Mouse (Mus musculus): ENCODE results near the gene Rnase2a. TPM values are rescaled to one million over a fixed set of nuclear protein-coding genes. Genes with fewer than 3 reads are reported as not detected.

Gene Rnase2a
- total and polyA plus RNA-seq, 3 experiments: not detected

Other genes with a start within 250 kb of the Rnase2a start
- not detected in 2 replicates for gene Rnase10, start 248.4 kb downstream of the Rnase2a start, total RNA-seq (2014; fragmentation: Nextera tagmentation)
- 0.22 TPM in 1 of 2 replicates, not detected in the other for gene Rnase10, start 248.4 kb downstream of the Rnase2a start, total RNA-seq (2017)
- not detected in 2 replicates for gene Rnase10, start 248.4 kb downstream of the Rnase2a start, polyA plus RNA-seq (2012)
- gene Rnase9, start 214.2 kb downstream of the Rnase2a start, total RNA-seq (2014; fragmentation: Nextera tagmentation): not detected in 2 replicates
- gene Rnase9, start 214.2 kb downstream of the Rnase2a start, total RNA-seq (2017): 0.11 TPM in 1 of 2 replicates, not detected in the other
- not detected in 2 replicates for gene Rnase9, start 214.2 kb downstream of the Rnase2a start, polyA plus RNA-seq (2012)
- not detected in 2 replicates for gene Rnase11, start 205.9 kb downstream of the Rnase2a start, total RNA-seq (2014; fragmentation: Nextera tagmentation)
- 0.22 TPM in 1 of 2 replicates, not detected in the other for gene Rnase11, start 205.9 kb downstream of the Rnase2a start, total RNA-seq (2017)
- gene Rnase11, start 205.9 kb downstream of the Rnase2a start, polyA plus RNA-seq (2012): not detected in 2 replicates
- gene Rnase12, start 198.5 kb downstream of the Rnase2a start, total RNA-seq (2014; fragmentation: Nextera tagmentation): not detected in 2 replicates
- not detected in 2 replicates for gene Rnase12, start 198.5 kb downstream of the Rnase2a start, total RNA-seq (2017)
- gene Rnase12, start 198.5 kb downstream of the Rnase2a start, polyA plus RNA-seq (2012): not detected in 2 replicates
- not detected in 2 replicates for gene Olfr750, start 181.7 kb downstream of the Rnase2a start, total RNA-seq (2014; fragmentation: Nextera tagmentation)
- gene Olfr750, start 181.7 kb downstream of the Rnase2a start, total RNA-seq (2017): 0.05 and 0.06 TPM in 2 replicates
- gene Olfr750, start 181.7 kb downstream of the Rnase2a start, polyA plus RNA-seq (2012): not detected in 2 replicates
- 2.7 and 3.2 TPM in 2 replicates for gene Rnase4, start 165.0 kb downstream of the Rnase2a start, total RNA-seq (2014; fragmentation: Nextera tagmentation)
- gene Rnase4, start 165.0 kb downstream of the Rnase2a start, total RNA-seq (2017): 0.17 and 0.49 TPM in 2 replicates
- gene Rnase4, start 165.0 kb downstream of the Rnase2a start, polyA plus RNA-seq (2012): not detected in 2 replicates
- 1.6 TPM in 1 of 2 replicates, not detected in the other for gene Ang, start 165.0 kb downstream of the Rnase2a start, total RNA-seq (2014; fragmentation: Nextera tagmentation)
- 0.16 TPM in 1 of 2 replicates, not detected in the other for gene Ang, start 165.0 kb downstream of the Rnase2a start, total RNA-seq (2017)
- not detected in 2 replicates for gene Ang, start 165.0 kb downstream of the Rnase2a start, polyA plus RNA-seq (2012)
- gene Eddm3b, start 141.7 kb downstream of the Rnase2a start, total RNA-seq (2014; fragmentation: Nextera tagmentation): not detected in 2 replicates
- 0.11 TPM in 1 of 2 replicates, not detected in the other for gene Eddm3b, start 141.7 kb downstream of the Rnase2a start, total RNA-seq (2017)
- gene Eddm3b, start 141.7 kb downstream of the Rnase2a start, polyA plus RNA-seq (2012): not detected in 2 replicates
- gene Rnase6, start 132.2 kb downstream of the Rnase2a start, total RNA-seq (2014; fragmentation: Nextera tagmentation): 41.7 and 44.8 TPM in 2 replicates
- gene Rnase6, start 132.2 kb downstream of the Rnase2a start, total RNA-seq (2017): 44.9 and 45.1 TPM in 2 replicates
- 1.4 and 1.5 TPM in 2 replicates for gene Rnase6, start 132.2 kb downstream of the Rnase2a start, polyA plus RNA-seq (2012)
- gene Rnase1, start 109.3 kb downstream of the Rnase2a start, total RNA-seq (2014; fragmentation: Nextera tagmentation): not detected in 2 replicates
- 0.17 and 0.22 TPM in 2 replicates for gene Rnase1, start 109.3 kb downstream of the Rnase2a start, total RNA-seq (2017)
- gene Rnase1, start 109.3 kb downstream of the Rnase2a start, polyA plus RNA-seq (2012): not detected in 2 replicates
- gene Rnase2b, start 93.9 kb downstream of the Rnase2a start, total RNA-seq (2014; fragmentation: Nextera tagmentation): not detected in 2 replicates
- gene Rnase2b, start 93.9 kb downstream of the Rnase2a start, total RNA-seq (2017): 0.23 TPM in 1 of 2 replicates, not detected in the other
- gene Rnase2b, start 93.9 kb downstream of the Rnase2a start, polyA plus RNA-seq (2012): not detected in 2 replicates
- not detected in 2 replicates for gene Ang2, start 57.0 kb downstream of the Rnase2a start, total RNA-seq (2014; fragmentation: Nextera tagmentation)
- not detected in 2 replicates for gene Ang2, start 57.0 kb downstream of the Rnase2a start, total RNA-seq (2017)
- not detected in 2 replicates for gene Ang2, start 57.0 kb downstream of the Rnase2a start, polyA plus RNA-seq (2012)
- not detected in 2 replicates for gene Ear14, start 52.7 kb downstream of the Rnase2a start, total RNA-seq (2014; fragmentation: Nextera tagmentation)
- 0.44 TPM in 1 of 2 replicates, not detected in the other for gene Ear14, start 52.7 kb downstream of the Rnase2a start, total RNA-seq (2017)
- gene Ear14, start 52.7 kb downstream of the Rnase2a start, polyA plus RNA-seq (2012): not detected in 2 replicates
- gene Gm7247, start 105.6 kb upstream of the Rnase2a start, total RNA-seq (2014; fragmentation: Nextera tagmentation): not detected in 2 replicates
- not detected in 2 replicates for gene Gm7247, start 105.6 kb upstream of the Rnase2a start, total RNA-seq (2017)
- not detected in 2 replicates for gene Gm7247, start 105.6 kb upstream of the Rnase2a start, polyA plus RNA-seq (2012)
- not detected in 2 replicates for gene Vmn2r88, start 154.7 kb upstream of the Rnase2a start, total RNA-seq (2014; fragmentation: Nextera tagmentation)
- 0.06 and 0.11 TPM in 2 replicates for gene Vmn2r88, start 154.7 kb upstream of the Rnase2a start, total RNA-seq (2017)
- not detected in 2 replicates for gene Vmn2r88, start 154.7 kb upstream of the Rnase2a start, polyA plus RNA-seq (2012)
- gene Vmn2r89, start 195.7 kb upstream of the Rnase2a start, total RNA-seq (2014; fragmentation: Nextera tagmentation): not detected in 2 replicates
- gene Vmn2r89, start 195.7 kb upstream of the Rnase2a start, total RNA-seq (2017): 0.05 and 0.06 TPM in 2 replicates
- not detected in 2 replicates for gene Vmn2r89, start 195.7 kb upstream of the Rnase2a start, polyA plus RNA-seq (2012)